Mouse (Mus musculus): Measurements from ENCODE around the gene Efna5.

DNA sequence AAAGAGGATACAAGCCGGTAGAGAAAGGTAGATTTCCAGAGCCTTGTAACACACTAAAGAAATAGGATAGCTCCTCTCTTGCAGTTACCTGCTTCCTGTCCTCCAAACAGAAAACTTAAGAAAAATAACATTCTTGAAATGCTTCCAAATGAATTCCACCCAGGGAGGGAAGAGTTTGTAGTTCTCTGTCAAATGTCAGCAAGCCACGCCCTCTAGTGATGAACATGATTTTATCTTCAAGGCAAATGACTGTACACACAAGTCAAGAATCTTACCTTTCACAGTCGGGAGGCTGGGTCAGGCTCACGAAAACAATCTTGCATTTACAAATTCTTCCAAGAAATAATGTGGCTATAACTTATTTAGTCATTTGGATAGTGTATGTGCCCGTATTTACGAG is 78.4 kb downstream of the Efna5 start:
- TF ChIP-seq POLR2A (IDR thresholded peaks at IDR 0.05; ENCODE audit: borderline replicate concordance, extremely low read depth, low read depth, low read length) (no peak), CTCF (IDR thresholded peaks at IDR 0.05; ENCODE audit: insufficient read depth, low read length) (no peak)
